Mouse (Mus musculus) hindbrain, embryonic 14.5 days (tissue): ENCODE results near the gene Vps37d. TPM values are rescaled to one million over a fixed set of nuclear protein-coding genes. Genes with fewer than 3 reads are reported as not detected.
A peak's percentile ranks its signal among the peaks of the same experiment; 100 is the strongest.

Experiments used
- ATAC-seq: fragments of 200-750 bp; cut with Nextera tagmentation; 2 replicates; pipeline ENCODE4 v1.8.0; 2017; ENCODE audit warnings: moderate number of reproducible peaks, mild to moderate bottlenecking, moderate TSS enrichment, moderate library complexity; ENCODE audit not compliant: low FRiP score
- DNase-seq: peaks from one replicate; pipeline ENCODE4 v3.0.0-alpha.2; 2015; ENCODE audit warnings: low spot score
- H3K27ac ChIP-seq: fragments of 300-500 bp; sonication (generic); 2 replicates; pipeline ENCODE4 v1.5.1; 2014; ENCODE audit warnings: mild to moderate bottlenecking, moderate library complexity
- H3K27me3 ChIP-seq: fragments of 300-500 bp; sonication (generic); 2 replicates; pipeline ENCODE4 v1.6.1; 2014; ENCODE audit warnings: mild to moderate bottlenecking, low read length, mixed read lengths; ENCODE audit not compliant: control insufficient read depth, insufficient read depth
- H3K36me3 ChIP-seq: fragments of 300-500 bp; sonication (generic); replicated peaks from 2 replicates; pipeline ENCODE4 v1.6.1; 2014; ENCODE audit not compliant: control insufficient read depth, insufficient read depth
- H3K4me1 ChIP-seq: fragments of 300-500 bp; sonication (generic); replicated peaks from 2 replicates; pipeline ENCODE4 v1.6.1; 2014; ENCODE audit warnings: antibody characterized with exemption, low read length, mixed read lengths; ENCODE audit not compliant: control insufficient read depth, insufficient read depth
- H3K4me2 ChIP-seq: fragments of 300-500 bp; sonication (generic); replicated peaks from 2 replicates; pipeline ENCODE4 v1.6.1; 2014; ENCODE audit warnings: mild to moderate bottlenecking, moderate library complexity
- H3K4me3 ChIP-seq: fragments of 300-500 bp; sonication (generic); replicated peaks from 2 replicates; pipeline ENCODE4 v1.5.1; 2014; ENCODE audit warnings: mild to moderate bottlenecking, low read length
- H3K9ac ChIP-seq: fragments of 300-500 bp; sonication (generic); 2 replicates; pipeline ENCODE4 v1.6.1; 2014
- H3K9me3 ChIP-seq: fragments of 300-500 bp; sonication (generic); 2 replicates; pipeline ENCODE4 v1.6.1; 2016; ENCODE audit warnings: low read length; ENCODE audit not compliant: control insufficient read depth
- WGBS: fragments of 180-500 bp; shearing (Covaris S2); extraction: QIAGEN DNeasy Blood & Tissue Kit; methylation state at CpG from one replicate; pipeline ENCODE4 v1.1.7; 2014; 5-methylcytosine and 5-hydroxymethylcytosine counted together
- polyA plus RNA-seq: library from polyadenylated mRNA; unstranded; fragments of >200 nt; fragmentation: Nextera tagmentation; extraction: Ambion mirVana; gene quantifications from 2 replicates; pipeline ENCODE4 v1.2.1, GENCODE M21; 2014

Gene Vps37d
- polyA plus RNA-seq, 1 experiment from 2014 or later = 32.9 TPM

- H3K36me3 ChIP-seq = no peaks in the 10 kb centered on the region; the same call in 1 of the 2 replicates
- peak within 1 kb of the TSS; percentile 71 for H3K4me3 ChIP-seq
- peak within 1 kb of the TSS; percentile 77 for H3K9ac ChIP-seq
- WGBS = under 1% methylated on average over 58 of the region's 61 CpGs
- no peaks in the 10 kb centered on the region for H3K9me3 ChIP-seq
- peak within 1 kb of the TSS; percentile 89 for H3K4me2 ChIP-seq
- H3K27me3 ChIP-seq = no peaks in the 10 kb centered on the region
- peak; percentile 86 for DNase-seq
- ATAC-seq = peak; percentile 89
- H3K27ac ChIP-seq = 0 out of 2 replicates have a peak within 1 kb of the TSS, but pooled peaks have one; percentile 1
- H3K4me1 ChIP-seq = peaks cover 16% of the 10 kb centered on the region
Measured at GRCm38 (mm10) chr5:135023344-135024173, 54.5 kb downstream of the Vps37d start, which contains the start of gene Stx1a. Gene Stx1a, plus strand, starts transcription at chr5:135023482.

Other genes with a start within 250 kb of the Vps37d start
- not detected in 2 replicates for gene Tmem270, start 171.5 kb downstream of the Vps37d start, polyA plus RNA-seq
- gene Cldn13, start 162.7 kb downstream of the Vps37d start, polyA plus RNA-seq = 0.50 TPM in 1 of 2 replicates, not detected in the other
- gene Mettl27, start 145.9 kb downstream of the Vps37d start, polyA plus RNA-seq = 6.2 and 7.5 TPM in 2 replicates
- not detected in 2 replicates for gene Cldn4, start 131.3 kb downstream of the Vps37d start, polyA plus RNA-seq
- 2.1 and 2.6 TPM in 2 replicates for gene Cldn3, start 92.1 kb downstream of the Vps37d start, polyA plus RNA-seq
- gene Abhd11, start 69.1 kb downstream of the Vps37d start, polyA plus RNA-seq = 62.7 and 72.3 TPM in 2 replicates
- gene Stx1a, start 54.8 kb downstream of the Vps37d start, polyA plus RNA-seq = 113 and 134 TPM in 2 replicates
- 42.5 and 43.0 TPM in 2 replicates for gene Dnajc30, start 14.1 kb downstream of the Vps37d start, polyA plus RNA-seq
- gene Bud23, start 13.3 kb downstream of the Vps37d start, polyA plus RNA-seq = 61.9 and 63.3 TPM in 2 replicates
- 0.91 and 1.1 TPM in 2 replicates for gene Mlxipl, start 11.6 kb upstream of the Vps37d start, polyA plus RNA-seq
- 15.6 and 16.0 TPM in 2 replicates for gene Tbl2, start 71.4 kb upstream of the Vps37d start, polyA plus RNA-seq
- 35.8 and 35.9 TPM in 2 replicates for gene Bcl7b, start 90.0 kb upstream of the Vps37d start, polyA plus RNA-seq
- 35.3 and 37.0 TPM in 2 replicates for gene Baz1b, start 109.0 kb upstream of the Vps37d start, polyA plus RNA-seq
- gene Fzd9, start 173.0 kb upstream of the Vps37d start, polyA plus RNA-seq = 14.7 and 15.9 TPM in 2 replicates